Comparison of ENCODE assay signal across 9 mouse cellular contexts in the genomic region with DNA sequence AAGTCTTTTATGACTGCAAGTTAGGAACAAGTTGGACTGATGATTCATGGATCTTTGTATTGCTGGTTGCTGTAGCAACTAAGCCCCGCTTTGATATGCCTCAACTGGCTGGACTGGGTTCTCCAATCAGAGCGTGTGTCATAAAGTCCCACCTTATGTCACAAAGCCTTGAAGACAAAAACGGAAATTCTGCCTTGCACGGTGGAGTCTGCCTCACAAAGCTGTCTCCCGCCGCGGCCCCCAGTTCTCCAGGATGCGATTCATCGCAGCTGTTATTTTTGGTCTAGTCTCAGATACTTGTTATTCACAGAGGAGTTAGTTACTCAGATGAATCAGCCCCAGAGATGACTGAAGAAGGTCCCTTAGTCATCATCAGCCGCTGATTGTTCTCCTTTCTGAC. TPM values are rescaled to one million over a fixed set of nuclear protein-coding genes. Genes with fewer than 3 reads are reported as not detected.
DNase-seq lines count a peak whose midpoint lies in the region; ATAC-seq and TF ChIP-seq lines count a peak whose summit lies in the region.
"Had no signal": no experiment of that assay in that cellular context is flagged by ENCODE, and none has a peak within 500 bp of the region (broad histone marks: within the 10 kb centered on the region; RNA-seq: fewer than 3 reads in every experiment).

No protein-coding gene starts in this region.

- 78% methylated on average over 10 of the region's 10 CpGs for WGBS in hindbrain, embryonic 10.5 days
- 76% methylated on average over 10 of the region's 10 CpGs for WGBS in hindbrain, embryonic 13.5 days
- 41% methylated on average over 10 of the region's 10 CpGs for WGBS in heart, embryonic 13.5 days
- 26% methylated on average over 10 of the region's 10 CpGs for WGBS in stomach, postnatal 0 days

- H3K4me1 ChIP-seq in hindbrain, embryonic 10.5 days (replicated peaks), result peaks cover 9% of the 10 kb centered on the region
- H3K4me1 ChIP-seq in hindbrain, embryonic 13.5 days (replicated peaks), result no peaks in the 10 kb centered on the region
- peaks cover 15% of the 10 kb centered on the region for H3K4me1 ChIP-seq in heart, embryonic 13.5 days
- no peaks in the 10 kb centered on the region for H3K4me1 ChIP-seq in stomach, postnatal 0 days (replicated peaks; ENCODE audit: control insufficient read depth, insufficient read depth)
- H3K4me1 ChIP-seq: limb, embryonic 12.5 days had no signal

- DNase-seq in hindbrain, embryonic 10.5 days (ENCODE audit: low spot score), result no peak
- peak; percentile 18 for DNase-seq in T-cell, adult 2 months (ENCODE audit: low spot score)
- peak; percentile 55 to 92 for DNase-seq in left cerebral cortex, adult 8-10 months (ENCODE audit: low spot score in 2 of 2)
- no peak for DNase-seq in stomach, postnatal 0 days (ENCODE audit: low spot score)
- no peak for DNase-seq in spleen, postnatal 36 days (ENCODE audit: low spot score in 2 of 2)
- DNase-seq in lung, postnatal 25 days (ENCODE audit: low spot score), result no peak

- no peak overlapping the region for H3K4me3 ChIP-seq in hindbrain, embryonic 10.5 days
- H3K4me3 ChIP-seq in hindbrain, embryonic 13.5 days, result no peak overlapping the region
- no peak overlapping the region for H3K4me3 ChIP-seq in heart, embryonic 13.5 days
- H3K4me3 ChIP-seq in stomach, postnatal 0 days (ENCODE audit: low read depth, low read length), result no peak overlapping the region
- H3K4me3 ChIP-seq: limb, embryonic 12.5 days had no signal

- H3K4me2 ChIP-seq in hindbrain, embryonic 13.5 days, result no peak overlapping the region
- H3K4me2 ChIP-seq in heart, embryonic 13.5 days, result no peak overlapping the region
- H3K4me2 ChIP-seq in stomach, postnatal 0 days (replicated peaks; ENCODE audit: low read depth), result no peak overlapping the region
- H3K4me2 ChIP-seq: limb, embryonic 12.5 days had no signal

- no peak for ATAC-seq in hindbrain, embryonic 13.5 days (ENCODE audit: low FRiP score)
- no peak for ATAC-seq in heart, embryonic 13.5 days (ENCODE audit: extremely low read depth, insufficient number of reproducible peaks, low FRiP score, low TSS enrichment)
- ATAC-seq in stomach, postnatal 0 days (ENCODE audit: low FRiP score, low TSS enrichment), result peak; percentile 62; the same call in 1 of the 2 replicates

- no peaks in the 10 kb centered on the region for H3K36me3 ChIP-seq in hindbrain, embryonic 10.5 days
- H3K36me3 ChIP-seq in hindbrain, embryonic 13.5 days, result no peaks in the 10 kb centered on the region
- H3K36me3 ChIP-seq in heart, embryonic 13.5 days, result no peaks in the 10 kb centered on the region
- no peaks in the 10 kb centered on the region for H3K36me3 ChIP-seq in stomach, postnatal 0 days (ENCODE audit: control insufficient read depth, insufficient read depth, low read length)
- H3K36me3 ChIP-seq: limb, embryonic 12.5 days had no signal

- TF ChIP-seq CTCF in stomach, postnatal 0 days (IDR thresholded peaks at IDR 0.05; ENCODE audit: low read depth), result no peak

- no peak for TF ChIP-seq EP300 in stomach, postnatal 0 days (optimal IDR thresholded peaks at IDR 0.05)

- H3K9me3 ChIP-seq in hindbrain, embryonic 10.5 days, result no peaks in the 10 kb centered on the region
- no peaks in the 10 kb centered on the region for H3K9me3 ChIP-seq in hindbrain, embryonic 13.5 days
- H3K9me3 ChIP-seq in heart, embryonic 13.5 days, result no peaks in the 10 kb centered on the region
- H3K9me3 ChIP-seq in stomach, postnatal 0 days (ENCODE audit: control insufficient read depth, low read length), result no peaks in the 10 kb centered on the region
- H3K9me3 ChIP-seq: limb, embryonic 12.5 days had no signal

- 0 out of 2 replicates have a peak overlapping the region, but pooled peaks have one; percentile 12 for H3K27ac ChIP-seq in hindbrain, embryonic 10.5 days
- no peak overlapping the region for H3K27ac ChIP-seq in hindbrain, embryonic 13.5 days
- H3K27ac ChIP-seq in heart, embryonic 13.5 days (replicated peaks), result 0 out of 2 replicates have a peak overlapping the region, but pooled peaks have one; percentile 20
- H3K27ac ChIP-seq in stomach, postnatal 0 days (replicated peaks), result peak overlapping the region; percentile 56; the same call in 1 of the 2 replicates
- H3K27ac ChIP-seq: limb, embryonic 12.5 days had no signal

- H3K9ac ChIP-seq in hindbrain, embryonic 13.5 days, result no peak overlapping the region
- H3K9ac ChIP-seq in heart, embryonic 13.5 days, result no peak overlapping the region
- no peak overlapping the region for H3K9ac ChIP-seq in stomach, postnatal 0 days (ENCODE audit: low read length)
- H3K9ac ChIP-seq: limb, embryonic 12.5 days had no signal

- H3K27me3 ChIP-seq in hindbrain, embryonic 10.5 days (ENCODE audit: insufficient read depth, poor library complexity, severe bottlenecking), result peaks cover 3% of the 10 kb centered on the region; the same call in 1 of the 2 replicates
- no peaks in the 10 kb centered on the region for H3K27me3 ChIP-seq in hindbrain, embryonic 13.5 days
- H3K27me3 ChIP-seq in heart, embryonic 13.5 days (replicated peaks), result peaks cover 18% of the 10 kb centered on the region; the same call in 1 of the 2 replicates
- no peaks in the 10 kb centered on the region for H3K27me3 ChIP-seq in stomach, postnatal 0 days (ENCODE audit: control insufficient read depth, insufficient read depth, low read length)

RNA-seq across cellular contexts. Expression of gene Ociad2, which starts 3.5 kb away (rescaled TPM):
- polyA plus RNA-seq in hindbrain, embryonic 10.5 days (2016; fragmentation: Nextera tagmentation; extraction: Ambion mirVana), result 9.3 and 9.4 TPM in 2 replicates
- 20.2 and 23.5 TPM in 2 replicates for polyA plus RNA-seq in hindbrain, embryonic 13.5 days (2015; fragmentation: Nextera tagmentation; extraction: Ambion mirVana)
- 17.0 and 19.2 TPM in 2 replicates for polyA plus RNA-seq in heart, embryonic 13.5 days (2015; fragmentation: Nextera tagmentation; extraction: Ambion mirVana)
- 100 to 1,000 TPM in 1 of 4 experiments, 10 to 100 TPM in 3; 90.3 to 110 (median 94.2) TPM for total RNA-seq in left cerebral cortex, adult 8-10 months (2022)
- polyA plus RNA-seq in stomach, postnatal 0 days (2015; fragmentation: Nextera tagmentation; extraction: Ambion mirVana), result 162 and 173 TPM in 2 replicates

RNA-seq across cellular contexts. Expression of gene Ociad1, which starts 51.7 kb away (rescaled TPM):
- 151 and 227 TPM in 2 replicates for polyA plus RNA-seq in hindbrain, embryonic 10.5 days (2016; fragmentation: Nextera tagmentation; extraction: Ambion mirVana)
- 267 and 284 TPM in 2 replicates for polyA plus RNA-seq in hindbrain, embryonic 13.5 days (2015; fragmentation: Nextera tagmentation; extraction: Ambion mirVana)
- 220 and 251 TPM in 2 replicates for polyA plus RNA-seq in heart, embryonic 13.5 days (2015; fragmentation: Nextera tagmentation; extraction: Ambion mirVana)
- 100 to 1,000 TPM; 447 to 503 (median 477) TPM for total RNA-seq in left cerebral cortex, adult 8-10 months (2022)
- 169 and 190 TPM in 2 replicates for polyA plus RNA-seq in stomach, postnatal 0 days (2015; fragmentation: Nextera tagmentation; extraction: Ambion mirVana)

Comparison
In these comparisons a context has a peak if more than half of its experiments do, and no peak if none do; other contexts are left out.
1. DNase-seq: peak in T-cell, adult 2 months (single experiment) and left cerebral cortex, adult 8-10 months (2 of 2); none in hindbrain, embryonic 10.5 days (single experiment), stomach, postnatal 0 days (single experiment), spleen, postnatal 36 days (0 of 2) and lung, postnatal 25 days (single experiment).